Mouse (Mus musculus): ENCODE measurements at regions not wholly inside any gene's neighbourhood (a gene's known extent, or its start where the extent isn't known, plus 50 kb on each side); places are given as distances from the start of the nearest gene placed in this dataset.

DNA sequence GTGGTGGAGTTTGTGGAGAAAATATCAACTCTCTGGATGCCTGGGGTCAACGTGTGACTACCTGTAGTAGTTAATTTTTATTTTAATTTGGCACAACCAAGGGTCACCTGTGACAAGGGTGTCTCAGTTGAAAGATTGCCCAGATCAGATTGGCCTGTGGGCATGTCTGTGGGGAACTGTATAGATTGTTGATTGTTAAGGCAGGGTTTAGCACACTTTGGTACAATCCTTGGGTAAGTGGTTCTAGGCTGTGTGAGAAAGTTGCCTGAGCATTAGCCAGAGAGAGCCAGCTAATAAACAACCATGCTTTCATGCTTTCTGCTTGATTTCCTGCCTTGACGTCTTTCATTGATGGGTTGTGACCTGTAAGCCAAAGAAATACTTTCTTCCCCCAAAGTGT, 229.3 kb downstream of the Tex36 start:
- no peak for DNase-seq

DNA sequence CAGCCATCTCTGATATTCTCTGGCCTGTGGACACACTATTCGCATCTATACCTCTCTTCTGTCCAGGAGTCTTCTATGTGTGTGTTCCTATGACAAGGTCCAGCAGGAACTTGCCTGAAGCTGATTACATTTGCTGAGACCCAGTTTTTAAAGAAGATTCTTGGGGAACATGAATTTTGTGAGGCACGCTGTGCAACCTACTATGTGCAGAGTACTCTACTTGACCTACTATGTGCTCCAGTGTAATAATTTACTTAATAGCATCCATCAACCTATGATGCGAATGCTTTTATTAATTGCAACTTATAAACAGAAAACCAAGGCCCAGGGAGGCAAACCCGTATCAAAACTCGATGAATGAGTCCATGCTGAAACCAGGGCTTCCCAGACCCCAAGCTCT, 231.4 kb downstream of the Tex36 start:
- DNase-seq: no peak

DNA sequence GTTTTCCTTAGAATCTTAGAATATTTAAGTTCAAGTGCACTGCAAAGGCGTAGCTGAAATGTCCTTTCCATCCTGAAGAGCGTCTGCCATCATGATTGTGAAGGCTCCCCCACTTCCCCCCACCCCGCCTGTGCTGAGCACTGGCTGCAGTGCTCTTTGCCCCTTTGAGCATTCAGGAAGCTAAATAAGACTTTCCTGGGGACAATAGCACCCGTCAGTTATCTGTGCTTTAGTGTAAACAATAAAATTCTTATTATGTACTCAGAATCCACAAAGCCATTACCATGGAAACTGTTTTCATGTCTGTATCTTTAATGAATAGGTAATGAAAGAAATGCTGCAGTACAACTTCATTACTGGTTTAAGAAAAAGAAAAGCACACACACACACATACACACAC, 237.4 kb downstream of the Tex36 start:
- DNase-seq: no peak

DNA sequence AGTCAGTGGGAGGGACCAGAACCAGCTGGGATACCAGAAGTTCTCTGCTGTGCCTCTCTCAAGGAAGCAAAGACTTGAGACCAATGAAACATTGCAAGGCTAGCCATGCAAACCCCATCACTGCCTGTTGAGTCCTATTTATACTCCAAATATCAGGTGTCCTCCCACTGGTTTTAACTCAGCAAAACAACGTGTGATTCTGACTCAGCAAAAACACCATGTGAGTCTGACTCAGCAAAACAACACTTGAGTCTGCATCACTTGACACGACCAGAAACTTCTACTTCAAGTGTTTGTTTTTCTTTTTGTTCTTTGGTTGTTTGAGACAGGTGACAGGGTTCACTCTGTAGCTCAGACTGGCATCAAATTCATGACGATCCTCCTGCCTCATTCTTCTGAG, 204.6 kb upstream of the Ctbp2 start:
- DNase-seq: no peak

DNA sequence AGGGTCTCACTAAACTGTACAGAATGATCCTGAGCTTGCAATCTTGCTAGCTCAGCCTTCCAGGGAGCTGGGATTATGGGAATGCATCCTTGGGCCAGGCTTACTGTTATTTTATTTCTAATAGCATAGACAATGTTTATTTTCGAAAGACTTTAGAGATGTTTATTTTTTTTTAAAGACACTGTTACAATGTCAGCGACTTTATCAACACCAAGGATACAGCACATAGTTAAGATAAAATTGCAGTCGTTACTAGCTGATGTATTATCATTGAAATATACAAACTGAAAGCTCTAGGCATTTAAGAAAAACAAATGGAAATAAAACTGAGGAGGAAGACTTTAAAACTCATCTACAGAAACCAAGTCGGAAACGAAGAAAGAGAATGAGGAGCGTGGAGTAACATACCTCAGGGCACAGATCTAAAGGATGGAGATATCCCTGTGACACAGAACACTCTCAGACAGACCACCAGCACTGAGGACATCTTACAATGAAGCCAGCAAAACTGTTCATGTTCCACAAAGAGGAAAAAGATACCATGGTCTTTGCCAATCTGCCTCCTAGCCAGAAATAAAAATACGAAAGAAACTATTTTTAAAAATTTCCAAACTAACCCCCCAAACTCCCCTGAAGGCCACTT, 201.5 kb upstream of the Ctbp2 start:
- no peak for DNase-seq

DNA sequence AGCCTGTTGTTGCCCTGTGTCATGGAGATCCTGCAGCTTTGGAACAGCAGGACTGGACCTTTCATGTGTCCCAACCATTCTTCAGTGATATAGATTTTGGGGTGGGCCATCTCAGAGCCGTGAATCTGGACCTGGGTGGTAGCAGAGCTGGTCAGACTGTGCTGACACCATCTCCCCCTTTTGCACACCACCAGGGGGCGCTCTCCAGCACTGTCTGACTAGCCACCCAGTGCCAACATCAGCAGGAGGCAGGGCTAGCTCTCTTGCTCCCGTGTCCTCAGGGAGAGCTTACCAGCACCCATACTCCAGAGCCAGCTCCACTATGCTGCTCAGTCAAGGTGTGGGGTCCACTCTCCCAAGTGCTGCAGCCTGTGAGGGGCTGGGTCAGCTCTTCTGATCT, 199.8 kb upstream of the Ctbp2 start:
- DNase-seq: no peak

DNA sequence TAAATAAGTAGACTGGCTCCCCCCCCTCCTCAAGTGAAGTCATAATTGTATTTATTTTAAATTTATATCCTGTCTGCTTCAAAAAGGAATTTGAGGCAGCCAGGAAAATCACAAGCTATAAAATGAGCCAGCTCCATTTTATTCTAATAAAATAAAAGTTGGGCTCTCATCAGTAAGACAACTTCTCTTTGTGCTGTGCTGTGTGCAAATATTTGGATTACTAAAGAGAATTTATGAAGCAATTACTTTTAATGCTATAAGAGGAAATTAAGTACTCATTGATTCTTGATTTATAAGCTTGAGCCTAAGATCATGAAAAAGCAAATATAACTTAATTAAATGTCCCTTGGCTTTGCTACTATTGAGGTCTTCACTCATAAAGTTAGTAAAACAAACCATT, 193.4 kb upstream of the Ctbp2 start:
- DNase-seq: no peak

DNA sequence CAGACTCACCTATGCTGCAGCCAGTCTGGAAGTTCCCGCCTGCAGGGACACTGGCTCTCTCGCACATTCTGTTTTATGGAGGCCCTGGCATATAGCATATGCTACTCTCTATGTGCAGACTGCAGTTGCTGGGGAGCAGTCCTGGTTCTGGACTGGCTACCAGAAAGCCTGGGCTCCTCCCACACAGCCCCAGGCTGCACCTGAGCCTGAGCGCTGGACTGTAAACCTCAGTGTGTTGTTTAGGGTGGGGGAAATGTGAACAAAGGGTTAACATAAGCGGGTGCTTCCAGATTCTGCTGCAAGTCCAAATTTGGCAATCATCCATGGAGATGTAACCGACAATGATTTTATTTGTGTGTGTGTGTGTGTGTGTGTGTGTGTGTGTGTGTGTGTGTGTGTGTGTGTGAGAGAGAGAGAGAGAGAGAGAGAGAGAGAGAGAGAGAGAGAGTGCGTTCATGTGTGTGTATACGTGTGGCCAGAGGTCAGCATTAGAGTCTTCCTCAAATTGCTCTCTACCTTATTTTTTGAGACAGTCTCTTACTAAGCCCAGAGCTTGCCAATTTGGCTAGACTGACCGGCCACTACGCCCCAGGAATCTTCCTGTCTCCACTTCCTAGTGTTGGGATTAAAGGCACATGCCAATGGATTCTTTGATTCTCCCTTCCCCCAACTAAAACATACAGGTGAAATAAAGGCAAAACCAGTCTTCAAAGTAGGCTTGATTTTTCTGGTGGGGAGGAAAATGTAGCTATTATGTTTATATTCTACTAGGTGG, 192.7 kb upstream of the Ctbp2 start:
- no peak for DNase-seq

DNA sequence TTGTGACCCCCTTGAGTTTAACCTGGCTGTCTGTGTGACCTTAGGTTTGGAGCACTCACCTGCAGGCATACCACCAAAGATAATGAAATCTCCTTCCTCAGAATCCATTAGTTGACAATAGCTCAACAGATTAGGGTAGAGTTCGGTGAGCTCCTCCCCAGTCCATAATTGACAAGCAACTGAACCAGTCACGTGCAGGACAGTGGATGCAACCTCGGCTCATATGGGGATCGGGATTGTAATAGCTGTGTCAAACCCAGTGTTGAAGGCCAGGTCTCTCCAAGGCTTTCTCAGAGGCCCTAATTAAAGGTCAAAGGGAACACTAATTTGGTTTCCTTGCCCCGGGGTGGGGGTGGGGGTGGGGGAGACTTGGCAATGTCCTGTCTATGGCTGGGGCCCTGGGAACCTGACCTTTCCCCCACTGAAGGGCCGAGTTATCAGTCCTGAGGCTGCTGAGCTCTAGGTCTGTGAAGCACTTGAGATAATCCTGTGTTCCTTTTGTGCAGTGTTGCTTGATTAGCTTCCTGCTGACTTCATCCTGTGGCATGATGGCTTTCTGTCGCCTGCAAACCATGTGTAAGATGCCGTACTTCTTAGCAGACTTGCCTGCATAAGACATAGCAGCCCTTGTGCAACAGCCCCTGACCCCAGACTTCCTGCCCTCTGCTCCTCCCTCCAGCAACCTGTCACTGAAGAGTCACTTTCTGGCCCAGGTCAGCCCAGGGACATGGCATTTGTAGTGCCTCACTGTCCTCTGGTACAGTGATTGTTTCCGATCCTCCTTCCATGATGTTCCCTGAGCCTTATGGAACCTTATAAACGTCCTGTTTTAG, 191.3 kb upstream of the Ctbp2 start:
- no peak for DNase-seq

DNA sequence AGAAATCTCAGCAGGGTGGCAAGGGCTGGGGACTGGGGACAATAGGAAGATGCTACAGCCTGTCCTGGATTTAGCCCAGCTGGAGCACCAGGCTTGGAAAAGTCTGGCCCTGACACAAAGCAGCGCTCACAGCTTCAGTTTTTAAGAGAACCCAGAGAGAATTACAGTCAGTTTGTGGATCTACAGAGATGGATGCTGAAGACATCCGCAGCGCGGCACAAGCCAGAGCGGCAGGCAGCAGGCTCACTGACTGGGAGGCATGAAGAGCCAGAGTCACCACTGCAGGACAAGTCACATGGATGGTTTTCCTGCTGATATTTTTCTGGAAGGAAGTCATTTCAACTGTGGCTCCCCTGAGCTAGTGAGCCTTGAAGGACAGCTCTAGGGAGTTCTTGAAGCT, 189.0 kb upstream of the Ctbp2 start:
- no peak for DNase-seq

DNA sequence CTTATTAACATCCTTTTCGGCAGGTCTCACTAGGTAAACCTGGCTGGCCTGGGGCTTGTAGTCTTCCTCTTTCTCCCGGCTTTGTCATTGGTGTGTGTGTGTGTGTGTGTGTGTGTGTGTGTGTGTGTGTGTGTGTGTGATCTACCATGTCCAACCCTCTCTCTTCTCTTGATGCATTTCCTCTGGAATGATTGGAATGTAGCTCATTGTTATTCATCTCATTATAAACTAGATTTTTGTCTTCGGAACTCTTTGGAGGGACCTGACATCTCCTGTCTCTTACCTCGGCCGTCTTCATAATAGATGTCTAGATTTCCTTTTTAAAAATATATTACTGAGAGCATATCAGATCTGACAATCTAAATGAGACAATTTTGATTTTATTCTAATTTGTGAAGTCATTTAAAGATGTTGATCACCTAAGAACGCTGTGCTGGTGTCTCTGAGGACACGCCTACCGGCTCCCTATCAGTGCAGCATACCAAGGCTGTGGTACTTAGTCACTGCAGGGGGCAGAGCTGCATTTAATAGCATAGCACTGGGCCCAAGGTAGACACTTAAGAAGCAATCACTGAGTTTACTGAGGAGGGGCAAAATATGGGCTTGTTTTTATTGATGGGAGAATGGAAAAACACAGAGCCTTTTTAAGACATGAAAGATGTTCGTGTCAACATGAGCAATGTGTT, 187.1 kb upstream of the Ctbp2 start:
- no peak for DNase-seq

DNA sequence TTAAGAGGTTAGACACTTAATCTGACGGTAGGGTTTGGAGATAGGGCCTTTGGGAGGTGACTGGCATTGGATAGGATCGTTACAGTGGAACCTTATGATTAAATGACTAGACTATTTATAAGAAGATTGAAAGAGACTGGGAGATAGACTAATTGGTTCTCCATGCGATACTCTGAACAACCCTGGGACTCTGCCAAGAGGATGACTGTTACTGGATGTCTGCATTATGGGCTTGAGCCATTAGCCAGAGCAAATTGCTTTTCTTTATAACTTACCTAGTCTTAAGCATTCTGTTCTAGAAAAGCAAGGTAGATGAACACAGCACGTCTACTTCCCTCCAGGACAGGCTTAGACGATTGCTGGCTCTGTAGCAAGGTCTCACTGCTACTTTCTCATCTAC, 180.3 kb upstream of the Ctbp2 start:
- no peak for DNase-seq

DNA sequence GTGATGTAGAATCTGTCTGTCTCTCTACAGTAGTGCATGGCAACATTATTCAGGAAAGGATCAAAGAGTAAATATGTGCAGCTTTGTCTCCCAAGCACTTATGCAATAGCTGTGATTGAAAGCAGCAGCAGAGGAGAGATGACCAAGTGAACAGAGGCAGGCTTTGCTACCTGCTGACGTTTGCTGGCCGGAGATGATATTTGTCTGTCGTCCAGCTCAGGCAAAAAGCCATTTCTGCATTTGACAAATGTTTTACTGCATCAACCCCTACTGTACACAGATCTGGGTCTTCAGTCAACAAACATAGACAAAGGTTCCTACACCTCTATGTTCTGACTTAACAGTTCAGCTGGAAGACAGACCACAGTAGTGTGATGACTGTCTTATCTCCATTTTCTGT, 166.3 kb upstream of the Ctbp2 start:
- DNase-seq: no peak

DNA sequence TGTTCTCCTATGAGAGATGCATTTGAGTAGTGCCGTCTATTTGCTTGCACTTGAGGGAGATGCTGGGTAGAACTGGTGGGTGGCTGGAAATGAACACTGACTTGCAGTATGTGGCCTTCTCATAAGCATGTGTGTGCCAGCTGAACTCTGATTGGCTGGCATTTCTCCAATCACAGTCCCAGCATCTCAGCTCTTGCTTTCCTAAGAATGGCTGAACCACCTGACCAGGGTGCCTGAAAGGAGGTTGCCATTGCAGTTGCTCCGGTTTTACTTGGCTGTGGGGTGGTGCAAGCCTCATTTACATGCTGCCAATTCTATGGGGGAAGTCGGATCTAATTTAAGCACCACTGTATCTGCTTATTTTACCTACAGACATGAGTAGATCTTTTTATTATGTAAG, 164.1 kb upstream of the Ctbp2 start:
- no peak for DNase-seq

DNA sequence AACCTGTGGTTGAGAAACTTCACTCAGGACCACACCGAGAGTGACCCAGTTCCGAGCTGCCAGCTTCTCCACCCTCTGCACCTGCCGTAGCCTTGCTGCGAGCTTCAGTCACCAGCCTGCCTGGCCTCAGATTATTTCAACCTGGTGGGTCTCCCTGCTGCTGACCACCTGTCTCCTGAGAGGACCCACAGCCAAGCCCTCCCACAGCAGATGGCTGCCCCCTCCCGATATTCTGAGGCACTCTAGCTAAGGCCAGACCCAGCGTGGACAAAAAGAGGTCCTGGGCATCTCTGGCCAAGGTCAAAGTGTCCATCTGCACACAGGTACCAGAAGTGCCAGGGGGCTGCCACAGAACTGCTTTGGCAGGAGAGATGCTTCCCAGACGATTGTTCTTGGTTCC, 162.7 kb upstream of the Ctbp2 start:
- no peak for DNase-seq

DNA sequence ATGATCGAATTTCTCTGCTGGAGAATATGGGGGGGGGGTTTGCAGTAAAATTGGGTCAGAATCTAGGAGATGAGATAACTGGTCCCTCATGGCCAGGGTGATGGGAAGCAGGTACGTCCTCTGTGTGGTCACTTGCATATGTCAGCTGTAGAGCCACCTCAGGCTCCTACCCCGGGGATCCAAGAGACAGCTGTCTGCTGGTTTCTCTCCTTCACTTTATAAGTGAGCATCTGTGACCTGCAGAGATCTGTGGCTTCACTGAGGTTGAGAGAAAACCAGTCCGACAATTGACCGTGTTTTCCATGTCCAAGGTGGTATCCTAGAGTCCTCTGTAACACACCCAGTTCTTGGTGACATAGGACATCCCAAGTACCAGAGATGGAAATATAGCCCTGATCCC, 162.1 kb upstream of the Ctbp2 start:
- no peak for DNase-seq

DNA sequence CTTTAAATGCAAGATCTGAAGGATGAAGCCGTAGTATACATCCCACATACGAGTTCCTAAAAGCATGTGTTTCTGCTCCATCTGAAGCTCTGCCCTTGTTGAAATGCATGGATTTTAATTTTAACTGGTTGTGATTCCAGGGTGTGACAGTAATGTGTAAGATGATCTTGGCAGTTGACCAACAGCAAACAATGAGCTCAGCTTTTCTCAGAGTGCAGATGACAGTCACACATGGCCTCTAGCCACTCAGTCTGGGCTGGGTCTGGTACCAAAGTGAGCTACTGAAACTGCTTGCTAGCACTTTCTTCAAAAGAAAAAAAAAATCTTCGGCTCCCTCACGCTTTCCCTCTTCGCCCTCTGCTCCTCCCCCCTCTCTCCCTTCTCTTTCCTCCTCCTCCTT, 138.0 kb upstream of the Ctbp2 start:
- no peak for DNase-seq

DNA sequence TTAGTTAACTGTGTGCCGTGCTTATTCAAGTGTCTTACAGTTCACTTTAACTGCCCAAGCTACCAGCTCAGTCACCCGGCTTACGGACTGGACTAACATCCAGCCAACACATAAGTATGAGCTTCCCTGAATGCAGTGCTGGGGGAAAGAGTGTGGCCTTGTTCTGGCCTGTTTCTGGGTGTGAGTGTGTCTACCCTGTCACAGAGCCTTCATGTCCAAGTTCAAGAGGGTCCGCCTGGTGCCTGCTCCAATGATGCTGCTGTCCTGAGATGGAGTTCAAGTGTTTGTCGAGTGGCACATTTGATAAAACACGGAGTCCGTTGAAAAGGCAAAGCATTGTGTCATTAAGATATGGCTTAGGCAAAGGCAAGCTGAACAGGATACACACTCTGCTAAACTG, 135.0 kb upstream of the Ctbp2 start:
- DNase-seq: no peak

DNA sequence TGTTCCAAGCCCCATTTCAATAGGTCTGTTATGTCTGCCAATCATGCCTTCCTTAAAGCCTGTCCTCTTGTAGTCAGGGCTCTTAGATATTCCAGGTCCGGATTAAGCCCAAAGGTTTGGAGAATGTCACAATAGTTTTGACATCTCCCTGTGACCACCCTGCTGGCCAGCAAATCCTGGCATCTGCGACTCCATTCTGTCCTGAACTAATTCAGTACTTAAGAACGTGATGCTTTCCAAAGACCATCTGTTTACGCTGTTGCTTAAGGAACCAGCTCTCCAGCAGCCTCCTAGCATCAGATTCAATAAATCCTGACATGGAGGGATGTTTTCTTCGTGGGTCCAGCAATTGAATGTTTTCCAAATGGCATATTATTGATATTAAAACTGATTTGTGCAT, 132.7 kb upstream of the Ctbp2 start:
- DNase-seq: no peak

DNA sequence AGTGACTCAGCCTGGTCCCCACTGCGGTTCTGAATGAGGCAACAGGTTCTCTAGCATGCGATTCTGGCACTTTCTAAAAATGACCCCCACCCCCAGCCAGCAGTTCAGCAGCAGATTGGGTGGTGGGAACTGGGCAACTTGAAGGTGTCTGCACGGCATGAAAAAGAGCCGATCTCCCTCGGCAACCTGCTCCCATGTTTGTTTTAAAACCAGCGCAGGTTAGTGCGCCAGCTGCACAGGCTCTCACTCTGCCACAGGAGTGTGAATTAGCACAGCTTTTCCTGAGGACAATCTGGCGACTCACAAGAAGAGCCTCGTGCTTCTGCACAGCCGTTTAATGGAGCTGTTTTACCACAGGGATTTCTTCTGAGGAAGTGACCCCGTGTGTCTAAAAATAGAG, 120.4 kb upstream of the Ctbp2 start:
- no peak for DNase-seq

DNA sequence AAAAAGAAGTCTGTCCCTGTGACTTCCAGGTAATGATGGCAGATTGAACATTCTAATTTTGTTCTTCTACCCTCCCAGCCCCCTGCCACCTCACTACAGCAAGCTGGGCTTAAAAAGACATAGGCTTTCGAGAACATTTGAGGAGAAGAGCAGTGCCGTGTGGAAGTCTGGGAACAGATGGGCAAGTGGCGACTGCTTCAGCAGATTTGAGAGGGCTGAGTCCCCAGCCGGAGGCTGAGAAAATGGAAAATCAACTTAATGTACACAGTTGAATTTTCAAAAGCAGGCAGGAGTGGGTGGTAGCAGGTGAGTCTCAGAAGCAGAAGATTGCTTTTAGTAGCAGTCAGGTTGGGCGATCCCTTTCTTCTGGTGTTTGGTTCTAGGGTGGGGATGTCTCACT, 110.2 kb upstream of the Ctbp2 start:
- no peak for DNase-seq

DNA sequence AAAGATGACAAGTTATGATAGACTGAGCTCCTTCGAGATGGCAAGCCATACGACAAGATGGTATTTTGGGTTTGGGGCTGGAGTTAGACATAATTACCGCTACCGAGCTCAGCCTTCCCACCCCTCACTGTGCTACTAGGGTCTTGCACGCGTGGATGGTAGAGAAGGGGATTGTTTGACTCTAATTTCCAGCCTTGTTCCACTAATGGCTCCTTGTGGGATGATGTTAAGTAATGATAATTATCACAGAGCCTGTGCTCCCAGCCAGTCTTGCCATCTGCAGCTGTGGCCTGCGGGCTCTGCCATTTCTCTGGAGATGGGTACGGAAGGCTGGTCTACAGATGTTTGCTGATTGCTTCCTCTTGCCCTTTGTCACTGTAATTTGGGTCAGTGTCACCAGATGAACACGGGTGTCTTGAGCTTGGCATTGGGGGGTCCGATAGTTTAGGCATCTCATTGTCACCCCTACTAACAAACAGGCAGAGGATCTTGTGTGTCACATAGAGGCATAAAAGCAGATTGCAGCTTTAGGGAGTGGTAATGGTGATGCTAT, 108.8 kb upstream of the Ctbp2 start:
- DNase-seq: no peak

DNA sequence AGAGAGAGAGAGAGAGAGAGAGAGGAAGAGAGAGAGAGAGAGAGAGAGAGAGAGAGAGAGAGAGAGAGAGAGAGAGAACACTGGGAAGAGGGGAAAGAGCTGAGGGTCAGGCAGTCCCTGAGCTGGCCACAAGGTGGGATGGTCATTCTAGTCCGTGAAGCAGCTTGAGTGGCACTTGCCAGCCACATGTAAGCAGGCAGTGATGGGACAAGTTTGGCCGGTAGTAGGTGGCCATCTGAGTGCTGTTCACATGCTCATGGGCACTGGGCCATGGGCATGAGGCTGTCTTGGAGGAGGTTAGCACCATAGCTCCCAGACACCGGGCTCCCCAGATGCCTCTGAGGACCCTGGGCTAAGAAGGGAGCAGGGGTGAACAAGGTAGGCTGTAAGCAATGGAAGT, 106.7 kb upstream of the Ctbp2 start:
- no peak for DNase-seq
